Mouse (Mus musculus) cerebellum, adult 2 months (tissue): ENCODE measurements around the gene Gngt1.

Source experiments
- CTCF ChIP-seq: fragments of 200-500 bp; IDR thresholded peaks from 2 replicates; pipeline ENCODE4 v1.5.1; 2011; ENCODE audit warnings: low read depth, mild to moderate bottlenecking, control low read depth, low read length, moderate library complexity, borderline replicate concordance; ENCODE audit not compliant: insufficient read depth
- POLR2A ChIP-seq: fragments of 200-500 bp; IDR thresholded peaks from 2 replicates; pipeline ENCODE4 v1.6.1; 2011; ENCODE audit warnings: low read length, control low read depth, borderline replicate concordance; ENCODE audit not compliant: insufficient read depth

- TF ChIP-seq CTCF (no peak), POLR2A (no peak)
These were observed 11.2 kb downstream of the Gngt1 start for GRCm38 (mm10) chr6:4004808-4005207.
